Mouse (Mus musculus): Measurements from ENCODE around the gene Psapl1. TPM values are rescaled to one million over a fixed set of nuclear protein-coding genes. Genes with fewer than 3 reads are reported as not detected.

Psapl1 gene
- not detected for total RNA-seq (2021)

- no peak for DNase-seq
Measured at GRCm38 (mm10) chr5:36203916-36204315, at the start of gene Psapl1. TSS of gene Psapl1 (plus strand) at chr5:36204021.

GRCm38 (mm10) chr5:36154879-36155485 lies 48.8 kb upstream of the Psapl1 start:
- no peak for DNase-seq

GRCm38 (mm10) chr5:36165424-36166302 lies 38.2 kb upstream of the Psapl1 start:
- DNase-seq = no peak

- DNase-seq = no peak
Measured at GRCm38 (mm10) chr5:36166346-36167013, 37.3 kb upstream of the Psapl1 start.

- DNase-seq = peak in 1 of 2 experiments; percentile 33
Measured at GRCm38 (mm10) chr5:36168963-36169650, 34.7 kb upstream of the Psapl1 start.

- no peak for DNase-seq
Measured at GRCm38 (mm10) chr5:36174569-36175115, 29.2 kb upstream of the Psapl1 start.

GRCm38 (mm10) chr5:36176409-36176808 lies 27.4 kb upstream of the Psapl1 start:
- DNase-seq = no peak

- DNase-seq = no peak
Measured at GRCm38 (mm10) chr5:36176873-36177272, 26.9 kb upstream of the Psapl1 start.

- no peak for DNase-seq
Measured at GRCm38 (mm10) chr5:36178215-36178614, 25.6 kb upstream of the Psapl1 start.

- DNase-seq = no peak
Measured at GRCm38 (mm10) chr5:36178785-36179184, 25.0 kb upstream of the Psapl1 start.

- no peak for DNase-seq
Measured at GRCm38 (mm10) chr5:36179708-36180107, 24.1 kb upstream of the Psapl1 start.

- DNase-seq = no peak
Measured at GRCm38 (mm10) chr5:36182326-36182725, 21.5 kb upstream of the Psapl1 start.

- no peak for DNase-seq
Measured at GRCm38 (mm10) chr5:36186294-36187053, 17.3 kb upstream of the Psapl1 start.

- no peak for DNase-seq
Measured at GRCm38 (mm10) chr5:36188310-36188709, 15.5 kb upstream of the Psapl1 start.

GRCm38 (mm10) chr5:36191285-36191684 lies 12.5 kb upstream of the Psapl1 start:
- DNase-seq = no peak

GRCm38 (mm10) chr5:36191876-36192275 lies 11.9 kb upstream of the Psapl1 start:
- DNase-seq = no peak

GRCm38 (mm10) chr5:36192677-36193076 lies 11.1 kb upstream of the Psapl1 start:
- DNase-seq = no peak

GRCm38 (mm10) chr5:36194631-36195030 lies 9.2 kb upstream of the Psapl1 start:
- DNase-seq = no peak

- DNase-seq = no peak
Measured at GRCm38 (mm10) chr5:36195436-36195835, 8.4 kb upstream of the Psapl1 start.

GRCm38 (mm10) chr5:36199519-36199918 lies 4.3 kb upstream of the Psapl1 start:
- DNase-seq = no peak

GRCm38 (mm10) chr5:36202781-36203180 lies 1.0 kb upstream of the Psapl1 start:
- DNase-seq = no peak

- no peak for DNase-seq
Measured at GRCm38 (mm10) chr5:36203421-36203820, 400 bp upstream of the Psapl1 start.
